Mouse (Mus musculus) kidney, adult 2 months (tissue): ENCODE measurements at regions not wholly inside any gene's neighbourhood (a gene's known extent, or its start where the extent isn't known, plus 50 kb on each side); places are given as distances from the start of the nearest gene placed in this dataset.

Experiments
- DNase-seq: peaks from one replicate; pipeline ENCODE4 v3.0.0; 2021
- H3K27ac ChIP-seq: fragments of 200-500 bp; 2 replicates; pipeline ENCODE4 v1.5.1; 2012; ENCODE audit warnings: low read depth, low read length, control low read depth, inconsistent platforms; ENCODE audit not compliant: insufficient read depth
- H3K27me3 ChIP-seq: fragments of 200-500 bp; replicated peaks from 2 replicates; pipeline ENCODE4 v1.6.1; 2012; ENCODE audit warnings: mild to moderate bottlenecking, moderate library complexity, low read length, inconsistent platforms; ENCODE audit not compliant: control insufficient read depth, insufficient read depth
- H3K36me3 ChIP-seq: fragments of 200-500 bp; 2 replicates; pipeline ENCODE4 v1.6.1; 2012; ENCODE audit warnings: mild to moderate bottlenecking, moderate library complexity, low read length, inconsistent platforms; ENCODE audit not compliant: control insufficient read depth, insufficient read depth
- H3K4me1 ChIP-seq: fragments of 200-500 bp; 2 replicates; pipeline ENCODE4 v1.6.1; 2011; ENCODE audit warnings: low read length; ENCODE audit not compliant: control insufficient read depth, insufficient read depth
- H3K4me3 ChIP-seq: fragments of 200-500 bp; 2 replicates; pipeline ENCODE4 v1.5.1; 2011; ENCODE audit warnings: mild to moderate bottlenecking, low read depth, low read length, control low read depth; ENCODE audit not compliant: insufficient read depth
- CTCF ChIP-seq: fragments of 200-500 bp; conservative IDR thresholded peaks from 2 replicates; pipeline ENCODE4 v1.5.1; 2011; ENCODE audit warnings: low read depth, mild to moderate bottlenecking, control low read depth, low read length, moderate library complexity, mixed read lengths; ENCODE audit not compliant: insufficient read depth, insufficient read length
- POLR2A ChIP-seq: fragments of 200-500 bp; IDR thresholded peaks from one replicate; pipeline ENCODE4 v1.6.1; 2011; ENCODE audit warnings: low read depth, low read length, control low read depth
- WGBS: fragments of 180-500 bp; shearing (Covaris S2); methylation state at CpG from one replicate; pipeline ENCODE4 v1.1.7; 2018; 5-methylcytosine and 5-hydroxymethylcytosine counted together

GRCm38 (mm10) chr13:83378644-83379043, 125.2 kb upstream of the Mef2c start:
- Histone ChIP-seq H3K27ac (no peak overlapping the region), H3K36me3 (no peaks in the 10 kb centered on the region), H3K4me1 (no peaks in the 10 kb centered on the region), H3K27me3 (no peaks in the 10 kb centered on the region), H3K4me3 (no peak overlapping the region)
- TF ChIP-seq POLR2A (no peak), CTCF (no peak)
- 60% methylated on average over 3 of the region's 3 CpGs for WGBS
- DNase-seq = no peak

DNA sequence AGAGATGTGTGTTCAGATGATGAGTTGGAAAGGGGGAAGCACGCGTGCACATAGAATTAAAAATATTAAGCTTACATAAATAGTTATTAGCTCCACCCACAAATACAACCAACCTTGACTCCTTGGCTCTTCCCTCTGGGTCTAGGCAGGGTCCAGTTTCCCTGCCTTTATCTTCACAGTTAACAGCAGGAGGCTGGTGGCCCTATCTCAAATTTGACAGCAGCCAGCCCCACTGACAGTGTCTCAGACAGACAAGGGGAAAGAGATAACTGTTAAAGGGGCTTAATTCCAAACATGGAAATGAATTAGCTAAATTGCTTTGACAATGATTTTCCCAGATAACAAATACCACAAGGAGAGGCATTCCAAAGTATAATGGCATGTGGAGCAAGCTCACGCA, 121.2 kb upstream of the Mef2c start:
- Histone ChIP-seq H3K4me1 (no peaks in the 10 kb centered on the region), H3K4me3 (no peak overlapping the region), H3K36me3 (no peaks in the 10 kb centered on the region), H3K27ac (no peak overlapping the region), H3K27me3 (no peaks in the 10 kb centered on the region)
- 91% methylated on average over 3 of the region's 3 CpGs for WGBS
- no peak for DNase-seq
- TF ChIP-seq CTCF = no peak
- TF ChIP-seq POLR2A = no peak

GRCm38 (mm10) chr13:83394773-83395172, 109.1 kb upstream of the Mef2c start:
- H3K4me1 ChIP-seq = no peaks in the 10 kb centered on the region
- no peaks in the 10 kb centered on the region for H3K36me3 ChIP-seq
- WGBS = 53% methylated on average over 1 of the region's 1 CpGs
- no peak for DNase-seq
- no peak overlapping the region for H3K27ac ChIP-seq
- H3K27me3 ChIP-seq = no peaks in the 10 kb centered on the region
- H3K4me3 ChIP-seq = no peak overlapping the region
- TF ChIP-seq CTCF (no peak), POLR2A (no peak)

- no peaks in the 10 kb centered on the region for H3K4me1 ChIP-seq
- no peak for TF ChIP-seq POLR2A
- no peak for TF ChIP-seq CTCF
- H3K4me3 ChIP-seq = no peak overlapping the region
- no peaks in the 10 kb centered on the region for H3K27me3 ChIP-seq
- WGBS = 93% methylated on average over 6 of the region's 6 CpGs
- no peaks in the 10 kb centered on the region for H3K36me3 ChIP-seq
- H3K27ac ChIP-seq = no peak overlapping the region
- DNase-seq = no peak
These were observed 104.5 kb upstream of the Mef2c start for GRCm38 (mm10) chr13:83399381-83399780.

DNA sequence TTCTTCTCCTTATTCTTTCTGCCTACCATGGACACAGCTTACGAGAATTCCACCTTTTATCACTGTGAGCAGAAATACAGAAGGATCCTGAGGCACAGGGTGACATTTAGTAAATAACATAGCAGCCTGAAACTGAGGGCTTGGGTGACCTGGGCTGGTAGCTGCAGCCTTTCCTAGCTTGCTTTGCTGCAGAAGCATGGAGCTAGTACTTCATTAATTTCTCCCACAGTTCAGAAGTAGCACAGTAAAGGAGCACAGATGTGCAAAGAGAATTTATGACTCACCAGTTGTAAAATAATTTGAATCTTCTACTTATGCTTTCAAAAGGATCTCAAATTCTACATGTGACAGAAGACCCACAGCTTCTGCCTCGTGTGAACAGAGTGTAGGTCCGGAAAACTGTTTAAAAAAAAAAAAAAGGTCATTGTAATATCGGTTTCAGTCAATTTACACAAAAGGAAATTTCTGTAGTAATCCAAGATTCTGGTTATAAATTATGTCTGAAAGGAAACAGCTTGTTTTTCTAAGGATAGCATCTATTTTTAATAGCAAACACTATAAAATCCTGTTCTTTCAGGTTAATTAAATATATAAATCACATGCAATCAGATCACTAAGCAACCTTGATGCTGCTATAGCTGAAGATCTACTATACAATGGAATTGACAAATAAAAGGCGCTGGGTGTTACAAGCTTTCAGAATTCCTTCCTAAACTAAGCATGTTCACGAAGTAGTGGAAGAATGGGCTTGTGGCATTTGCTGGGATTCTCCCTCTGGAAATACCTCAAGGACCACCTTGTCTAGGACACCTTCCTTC, 64.0 kb upstream of the Mef2c start:
- Histone ChIP-seq H3K4me3 (no peak overlapping the region), H3K27ac (no peak overlapping the region), H3K4me1 (no peaks in the 10 kb centered on the region), H3K27me3 (no peaks in the 10 kb centered on the region), H3K36me3 (no peaks in the 10 kb centered on the region)
- TF ChIP-seq POLR2A (no peak), CTCF (no peak)
- DNase-seq = no peak
- WGBS = 28% methylated on average over 6 of the region's 6 CpGs

DNA sequence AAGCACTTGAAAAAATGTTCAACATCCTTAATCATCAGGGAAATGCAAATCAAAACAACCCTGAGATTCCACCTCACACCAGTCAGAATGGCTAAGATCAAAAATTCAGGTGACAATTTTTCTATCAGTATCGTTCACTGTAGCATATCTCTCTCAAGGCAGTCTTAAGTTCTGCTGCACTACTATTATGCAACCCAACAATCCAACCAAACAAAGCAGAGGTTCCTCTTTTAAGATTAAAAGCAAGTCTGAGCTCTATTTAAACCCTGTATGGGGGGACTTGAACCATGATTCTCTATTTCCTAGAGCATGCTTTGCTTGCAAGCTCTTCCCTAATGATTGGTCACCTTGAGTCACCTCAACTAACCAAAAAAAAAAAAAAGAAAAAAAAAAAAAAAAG, 59.6 kb upstream of the Mef2c start:
- H3K4me3 ChIP-seq = no peak overlapping the region
- DNase-seq = no peak
- no peaks in the 10 kb centered on the region for H3K4me1 ChIP-seq
- H3K27ac ChIP-seq = no peak overlapping the region
- WGBS = 92% methylated on average over 1 of the region's 1 CpGs
- no peak for TF ChIP-seq POLR2A
- TF ChIP-seq CTCF = no peak
- no peaks in the 10 kb centered on the region for H3K27me3 ChIP-seq
- no peaks in the 10 kb centered on the region for H3K36me3 ChIP-seq

GRCm38 (mm10) chr13:83450820-83451219, 53.0 kb upstream of the Mef2c start:
- DNase-seq = no peak
- Histone ChIP-seq H3K27ac (no peak overlapping the region), H3K36me3 (no peaks in the 10 kb centered on the region), H3K27me3 (no peaks in the 10 kb centered on the region), H3K4me3 (no peak overlapping the region), H3K4me1 (no peaks in the 10 kb centered on the region)
- TF ChIP-seq CTCF (no peak), POLR2A (no peak)

DNA sequence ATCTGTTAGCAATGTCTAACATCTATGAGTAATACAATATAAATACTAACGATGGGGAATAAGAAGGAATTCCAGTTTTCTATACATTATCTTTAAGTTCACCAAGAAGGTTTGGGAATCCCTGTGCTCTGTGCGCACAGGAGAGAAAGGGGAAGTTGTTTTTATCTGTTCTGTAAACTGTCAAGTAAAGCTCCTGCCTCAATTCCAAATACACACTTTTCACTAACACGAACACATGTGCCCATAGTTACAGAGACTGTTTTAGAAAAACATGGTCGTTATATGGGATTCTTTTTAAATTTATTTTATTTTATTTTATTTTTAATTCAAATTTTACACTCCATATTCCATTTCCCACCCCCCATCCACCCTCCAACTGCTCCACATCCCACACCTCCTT, 50.8 kb upstream of the Mef2c start:
- no peak for DNase-seq
- H3K36me3 ChIP-seq = no peaks in the 10 kb centered on the region
- H3K27ac ChIP-seq = no peak overlapping the region
- 93% methylated on average over 4 of the region's 4 CpGs for WGBS
- H3K4me3 ChIP-seq = no peak overlapping the region
- H3K4me1 ChIP-seq = no peaks in the 10 kb centered on the region
- H3K27me3 ChIP-seq = no peaks in the 10 kb centered on the region
- TF ChIP-seq POLR2A = no peak
- no peak for TF ChIP-seq CTCF
